Mouse (Mus musculus) layer of hippocampus, adult 9-10 months (tissue): ENCODE results near the gene Ghr.

Experiments used
- DNase-seq: peaks from one replicate; pipeline ENCODE4 v3.0.0; 2022; ENCODE audit warnings: low spot score

The Ghr gene

DNA sequence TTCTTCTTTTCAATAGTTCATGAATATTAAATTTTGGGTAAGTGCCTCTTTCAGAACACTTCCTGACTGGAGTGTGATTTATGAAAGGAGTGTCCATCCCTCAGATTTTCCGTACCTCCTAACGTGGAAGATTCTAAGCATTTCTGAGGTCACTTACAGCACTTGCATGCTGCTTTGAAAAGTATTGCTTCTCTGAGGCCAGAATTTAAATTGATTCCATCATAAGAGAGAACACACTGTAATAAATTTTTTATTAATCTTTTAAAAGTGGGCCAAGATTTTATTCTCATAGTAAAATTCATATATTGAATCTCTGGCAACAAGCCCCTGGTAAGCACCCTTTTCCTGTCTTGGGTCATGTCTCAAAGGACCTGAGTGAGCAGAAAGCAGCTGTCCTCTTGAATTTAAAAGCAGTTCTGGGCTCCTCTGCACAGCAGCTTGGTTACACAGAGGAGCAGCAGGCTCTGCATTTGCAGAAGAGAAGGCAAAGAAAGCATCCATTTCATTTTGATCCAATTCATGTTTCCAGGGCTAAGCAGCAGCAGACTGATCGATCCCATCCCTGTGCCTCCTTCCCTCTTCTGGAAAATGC is 46.9 kb downstream of the Ghr start:
- no peak for DNase-seq

DNA sequence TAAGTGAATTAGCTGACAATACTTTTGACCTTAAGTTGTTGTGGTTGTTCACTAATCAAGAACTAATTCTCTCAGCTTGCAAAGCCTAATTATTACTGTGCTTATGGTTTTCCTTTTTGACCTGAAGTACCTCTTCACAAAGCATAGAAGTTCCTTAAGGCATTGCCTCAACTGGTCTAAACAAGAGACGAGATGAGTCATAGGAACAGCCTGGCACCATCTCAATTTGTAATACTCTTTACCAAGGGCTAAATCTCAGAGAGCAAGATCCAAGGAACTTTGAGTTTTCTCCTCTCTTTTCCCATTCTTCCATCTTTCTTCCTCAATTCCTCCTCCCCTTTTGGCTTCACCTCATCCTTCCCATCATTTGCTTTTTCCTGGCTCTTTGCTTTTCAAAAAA is 69.3 kb downstream of the Ghr start:
- no peak for DNase-seq

DNA sequence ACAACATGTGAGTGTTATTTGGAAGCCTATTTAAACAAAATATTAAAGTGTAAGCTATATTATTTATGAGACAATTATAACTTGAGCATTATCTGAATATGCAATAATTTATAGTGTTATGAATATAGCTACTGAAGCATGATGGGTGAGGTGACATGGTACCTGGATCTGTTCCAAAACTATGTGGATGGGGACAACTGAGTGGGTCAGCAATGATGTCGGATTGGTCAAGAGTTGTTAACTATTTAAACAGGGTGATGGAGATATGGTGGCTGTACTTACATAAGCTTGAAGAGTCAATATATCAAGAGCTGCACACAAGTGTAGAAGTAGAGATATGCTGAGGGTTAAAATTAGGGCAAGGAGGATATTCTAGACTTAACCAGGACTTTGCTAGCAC is 70.9 kb downstream of the Ghr start:
- no peak for DNase-seq

GRCm38 (mm10) chr15:3511639-3512171 is 71.6 kb downstream of the Ghr start:
- DNase-seq: no peak

- no peak for DNase-seq
These were observed 74.2 kb downstream of the Ghr start for GRCm38 (mm10) chr15:3509089-3509488.

- no peak for DNase-seq
These were observed 76.0 kb downstream of the Ghr start for GRCm38 (mm10) chr15:3507329-3507728.

DNA sequence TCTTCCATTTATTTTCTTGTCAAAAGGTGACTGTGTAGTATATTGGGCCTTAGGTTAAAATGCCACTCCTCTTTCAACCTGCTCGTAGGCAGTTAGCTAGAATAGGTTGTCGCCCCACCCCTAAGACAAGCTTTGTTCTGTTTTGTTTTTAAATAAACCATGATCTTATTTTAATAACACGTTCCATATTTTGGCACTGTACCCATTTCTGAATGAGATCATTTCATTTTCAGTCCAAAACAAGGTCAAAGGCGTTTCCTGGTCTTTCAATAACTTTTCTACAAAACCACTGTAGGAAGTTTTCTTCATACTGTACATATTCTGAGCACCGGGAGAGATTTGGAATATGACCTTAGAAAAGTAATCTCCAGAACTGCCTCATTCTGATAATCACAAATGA is 78.6 kb downstream of the Ghr start:
- DNase-seq: no peak

DNA sequence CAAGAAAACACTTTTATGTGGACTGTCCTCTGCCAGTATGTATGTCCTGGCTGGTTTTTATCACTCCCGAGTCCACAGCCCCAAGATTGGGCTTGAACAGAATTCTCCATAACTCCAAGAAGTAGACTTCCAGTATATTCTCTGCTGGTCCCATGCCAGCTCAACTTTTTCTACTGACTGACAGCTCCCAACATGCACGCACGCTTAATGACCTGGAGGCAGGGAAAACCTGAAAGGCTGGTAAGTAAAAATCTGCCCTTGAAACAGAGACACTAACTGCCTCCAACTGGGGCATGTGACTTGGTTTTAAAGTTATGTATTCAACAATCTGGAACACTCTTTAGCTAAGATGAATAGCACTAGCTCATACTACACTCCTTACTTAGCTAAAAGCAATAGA is 81.6 kb downstream of the Ghr start:
- no peak for DNase-seq

DNA sequence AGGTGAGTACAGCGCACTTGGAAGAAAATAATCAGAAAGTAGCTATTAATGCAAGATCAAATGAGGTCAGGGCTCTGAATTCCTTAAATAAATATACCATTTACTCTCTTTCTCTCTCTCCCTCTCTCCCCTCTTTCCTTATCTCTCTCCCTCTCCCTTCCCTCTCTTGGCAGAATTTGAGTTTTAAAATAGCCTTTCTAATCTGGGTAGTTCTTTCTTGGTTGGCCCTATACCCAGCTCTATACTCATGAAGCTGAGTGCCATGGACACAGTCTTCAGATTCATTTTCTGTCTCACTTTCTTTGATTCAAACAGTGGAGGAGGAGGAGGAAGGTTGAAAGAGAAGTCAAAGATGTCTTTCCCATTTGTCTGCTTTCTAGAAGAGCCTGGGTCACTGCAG is 84.3 kb downstream of the Ghr start:
- DNase-seq: no peak

DNA sequence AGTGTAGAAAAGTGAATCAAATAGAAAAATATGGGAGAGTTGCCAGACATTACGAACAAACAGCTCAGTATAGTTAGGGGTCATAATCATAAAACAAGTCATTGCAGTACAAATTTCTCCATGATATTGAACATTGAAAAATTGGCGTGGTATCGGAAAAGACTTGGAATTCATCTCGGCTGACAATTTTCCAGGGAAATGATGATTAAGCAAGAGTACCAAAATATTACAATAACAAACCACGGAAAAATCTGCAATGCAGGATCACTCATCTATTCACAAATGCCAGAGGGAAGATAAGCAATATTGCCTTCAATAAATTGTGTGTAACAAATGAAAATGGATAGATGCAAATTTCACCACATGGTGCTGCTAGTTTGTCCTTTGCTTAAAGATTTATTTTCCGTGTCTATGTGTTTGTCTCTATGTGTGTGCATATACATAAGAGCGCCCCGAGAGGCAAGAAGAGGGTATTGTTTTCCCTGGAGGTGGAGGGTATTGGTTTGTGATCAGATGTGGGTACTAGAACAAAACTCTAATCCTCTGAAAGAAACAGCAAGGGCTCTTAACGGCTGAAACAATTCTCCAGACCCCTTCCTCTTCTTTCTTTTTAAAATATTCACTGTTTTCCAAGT is 85.2 kb downstream of the Ghr start:
- no peak for DNase-seq

- no peak for DNase-seq
These were observed 92.4 kb downstream of the Ghr start for GRCm38 (mm10) chr15:3490868-3491267.

DNA sequence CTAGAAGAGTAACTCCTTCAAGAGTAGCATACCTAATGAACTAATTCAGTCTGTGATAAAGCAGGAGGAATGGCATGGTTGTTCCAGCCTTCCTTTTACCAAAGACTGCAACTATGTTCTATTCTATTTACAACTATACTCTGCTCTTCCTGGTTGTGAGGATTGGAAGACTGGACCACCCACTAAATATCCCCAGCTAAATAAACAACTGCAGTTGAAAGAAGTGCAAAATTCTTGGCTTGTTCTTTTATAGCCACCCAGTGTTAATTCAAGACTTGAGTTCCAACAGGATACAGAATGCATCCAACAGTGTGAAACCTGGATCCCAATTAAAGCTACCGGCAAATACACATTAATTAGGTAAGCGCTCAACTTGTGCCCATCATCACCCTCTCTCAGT is 93.3 kb downstream of the Ghr start:
- DNase-seq: no peak

- no peak for DNase-seq
These were observed 94.1 kb downstream of the Ghr start for GRCm38 (mm10) chr15:3489180-3489579.

DNA sequence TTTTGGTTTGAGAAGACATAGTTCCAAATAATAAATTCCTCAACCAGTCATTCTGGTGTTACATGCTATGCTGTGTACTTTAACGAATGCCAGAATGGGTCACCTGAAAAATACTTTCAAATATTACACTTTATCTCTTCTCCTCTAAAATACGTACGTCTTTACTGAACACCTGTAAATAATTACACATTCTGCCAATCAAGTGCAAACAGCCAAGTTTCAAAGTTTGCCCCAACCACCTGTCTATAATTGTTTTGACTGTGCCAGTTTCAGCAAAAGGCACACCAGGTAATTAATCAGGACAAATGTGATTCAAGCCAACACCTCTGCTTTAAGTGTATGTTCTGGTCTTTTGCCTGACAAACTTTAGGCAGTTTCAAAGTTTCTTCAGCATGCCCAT is 94.7 kb downstream of the Ghr start:
- DNase-seq: no peak

DNA sequence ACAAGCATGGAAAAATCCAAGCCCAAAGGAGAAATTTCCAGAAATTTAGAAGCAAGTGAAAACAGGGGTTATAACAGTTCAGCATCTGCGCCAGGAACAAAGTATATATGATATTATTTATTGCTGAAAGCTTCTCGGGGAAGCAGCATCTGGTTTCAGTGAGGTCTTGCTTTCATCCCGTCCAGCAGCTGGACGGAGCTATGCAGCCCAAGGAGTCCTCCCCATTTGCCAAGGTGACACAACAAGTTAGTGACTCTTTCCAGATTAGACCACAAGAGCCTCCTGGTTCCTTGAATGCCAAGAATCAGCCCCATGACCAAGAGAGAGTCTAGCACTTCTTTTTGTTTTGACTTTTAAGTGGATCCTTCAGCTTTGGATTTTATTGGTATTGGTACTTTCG is 96.6 kb downstream of the Ghr start:
- DNase-seq: no peak

GRCm38 (mm10) chr15:3485367-3485766 is 97.9 kb downstream of the Ghr start:
- no peak for DNase-seq

DNA sequence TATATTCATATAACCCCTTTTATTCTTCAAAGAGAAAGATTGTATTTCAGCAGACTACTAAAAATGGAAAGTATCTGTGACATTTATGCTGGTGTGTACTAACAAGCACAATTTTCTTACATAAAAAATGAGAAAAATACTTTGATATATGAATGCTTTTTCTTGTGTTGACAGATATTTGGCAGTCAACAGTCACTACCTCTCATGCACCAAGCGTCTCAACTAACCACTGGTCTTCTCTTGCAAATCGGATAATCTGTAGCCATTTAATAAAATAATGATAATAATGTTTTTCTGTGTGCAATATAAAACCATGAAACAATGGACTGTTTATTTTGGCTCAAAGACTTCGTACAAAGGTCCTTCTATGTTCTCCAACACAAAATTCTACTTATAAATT is 99.8 kb downstream of the Ghr start:
- no peak for DNase-seq

GRCm38 (mm10) chr15:3469230-3469629 is 114.1 kb downstream of the Ghr start:
- no peak for DNase-seq

GRCm38 (mm10) chr15:3466608-3467007 is 116.7 kb downstream of the Ghr start:
- DNase-seq: no peak

- DNase-seq: no peak
These were observed 118.5 kb downstream of the Ghr start for GRCm38 (mm10) chr15:3464754-3465153.

- DNase-seq: no peak
These were observed 126.7 kb downstream of the Ghr start for GRCm38 (mm10) chr15:3456543-3456942.

- DNase-seq: no peak
These were observed 127.7 kb downstream of the Ghr start for GRCm38 (mm10) chr15:3455572-3455971.

- DNase-seq: no peak
These were observed 131.1 kb downstream of the Ghr start for GRCm38 (mm10) chr15:3452080-3452752.

GRCm38 (mm10) chr15:3449564-3449963 is 133.7 kb downstream of the Ghr start:
- DNase-seq: no peak
